Mouse (Mus musculus): ENCODE measurements at regions not wholly inside any gene's neighbourhood (a gene's known extent, or its start where the extent isn't known, plus 50 kb on each side); places are given as distances from the start of the nearest gene placed in this dataset.
"Not testable (repeated sequence)": the region's sequence is repeated elsewhere in the genome, so short reads cannot be mapped to it uniquely, and the experiment has no call there.

DNA sequence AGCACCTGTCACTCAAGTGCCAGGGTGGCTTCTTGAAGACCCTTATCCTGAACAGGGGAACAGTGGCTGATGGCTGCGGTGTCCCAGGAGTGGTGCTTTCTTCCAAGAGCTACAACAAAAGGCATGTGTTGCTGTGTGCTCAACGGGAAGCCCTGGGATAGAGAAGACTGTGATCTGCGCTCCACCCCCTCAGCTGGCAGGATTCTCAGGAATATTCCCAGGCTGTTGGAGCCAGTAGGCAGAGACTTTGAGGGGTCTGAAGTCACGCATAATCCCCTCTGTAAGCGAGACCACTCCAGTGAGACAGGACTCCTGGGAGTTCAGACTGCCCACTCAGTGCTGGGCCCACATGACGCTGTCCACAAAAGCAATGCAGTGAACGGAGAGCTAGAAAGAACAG is 202.4 kb downstream of the Plxna1 start:
- DNase-seq: no peak

- no peak for DNase-seq
Observed at GRCm38 (mm10) chr6:89161746-89162145, 200.7 kb downstream of the Plxna1 start.

DNA sequence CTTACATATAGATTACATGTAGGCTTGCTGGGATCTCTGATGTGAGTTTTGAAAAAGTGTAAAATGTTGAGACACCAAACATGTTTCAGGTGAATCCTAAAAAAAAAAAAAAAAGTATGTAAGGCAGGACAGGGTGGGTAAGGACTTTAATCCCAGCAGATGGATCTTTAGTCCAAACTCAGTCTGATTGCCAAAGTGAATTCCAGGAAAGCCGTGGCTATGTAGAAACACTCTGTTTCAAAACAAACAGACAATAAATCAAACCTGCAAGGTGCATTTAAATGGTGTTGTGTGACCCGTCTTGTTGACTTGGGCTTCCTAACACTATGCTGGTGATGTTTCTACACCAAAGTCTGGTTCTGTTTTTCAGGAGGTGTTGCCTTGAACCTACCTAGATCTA is 192.9 kb downstream of the Plxna1 start:
- no peak for DNase-seq

GRCm38 (mm10) chr6:89184920-89185319 is 177.5 kb downstream of the Plxna1 start:
- not testable (repeated sequence) for DNase-seq

GRCm38 (mm10) chr6:89200514-89201284 is 161.7 kb downstream of the Plxna1 start:
- DNase-seq: not testable (repeated sequence)

DNA sequence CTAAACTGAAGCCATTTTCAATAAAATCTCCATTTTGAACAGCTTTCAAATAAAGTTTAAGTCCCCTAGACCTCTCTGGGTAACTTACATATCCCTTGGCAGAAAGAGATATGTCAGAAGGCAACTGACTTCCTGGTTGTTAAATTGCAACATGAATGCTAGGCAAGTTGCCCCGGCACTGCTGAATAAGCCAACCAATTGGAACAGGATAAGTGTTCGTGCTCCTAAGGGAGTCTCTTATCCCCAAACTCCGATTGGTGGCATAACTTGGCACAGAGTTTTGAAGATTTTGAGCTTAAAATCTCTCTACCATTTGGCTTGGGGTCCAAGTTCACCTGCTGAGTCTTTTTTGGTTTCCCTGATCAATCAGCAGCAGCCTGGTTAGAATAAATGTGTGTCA is 147.4 kb downstream of the Plxna1 start:
- no peak for DNase-seq

DNA sequence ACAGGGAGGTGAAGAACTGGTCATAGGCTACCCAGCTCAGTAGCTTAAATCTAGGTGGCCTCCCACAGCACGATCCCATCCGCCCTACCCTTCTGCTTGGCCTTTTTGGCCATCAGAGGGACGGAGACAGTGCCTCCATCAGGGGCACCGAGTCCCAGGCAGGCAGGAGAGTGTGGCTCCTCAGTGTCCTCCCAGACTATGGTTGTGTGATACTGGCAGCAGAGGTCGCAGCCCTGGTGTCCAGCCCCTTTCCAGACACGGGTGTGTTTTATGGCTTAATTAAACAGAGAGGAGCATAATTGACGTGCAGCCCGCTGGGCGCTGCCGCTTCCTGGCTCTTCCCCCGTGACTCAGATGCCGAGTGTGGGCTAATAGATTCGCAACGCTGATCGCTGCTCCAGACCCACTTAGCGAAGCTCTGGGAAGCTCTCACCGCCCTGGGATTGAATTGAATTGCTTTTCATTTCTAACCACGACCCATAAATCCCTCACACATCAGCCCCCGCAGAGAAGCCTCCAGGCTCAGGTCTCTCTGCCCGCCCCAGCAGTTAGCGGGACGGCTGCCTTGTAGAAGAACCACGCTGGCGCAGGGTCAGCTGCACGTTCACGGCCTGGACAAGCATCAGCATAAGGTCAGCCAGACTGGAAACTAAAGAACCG is 126.9 kb downstream of the Plxna1 start:
- no peak for DNase-seq

DNA sequence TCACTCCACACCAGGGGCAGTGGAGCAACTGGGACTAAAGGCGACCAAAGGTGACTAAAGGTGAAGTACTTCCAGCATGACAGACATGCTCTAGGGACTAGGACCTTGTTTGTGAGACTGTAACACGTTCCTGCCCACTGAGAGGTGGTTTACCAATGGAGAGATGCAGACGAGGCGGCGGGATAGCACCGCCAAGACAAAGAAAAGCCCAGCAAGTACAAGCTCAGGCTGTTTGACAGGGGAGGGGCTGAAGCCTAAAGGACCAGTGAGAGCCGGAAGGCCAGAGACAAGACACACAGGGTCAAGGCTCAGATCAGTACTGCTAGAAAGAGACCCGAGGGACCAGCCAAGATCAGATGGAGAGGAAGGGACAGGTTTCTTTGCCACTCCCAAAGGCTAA is 126.2 kb downstream of the Plxna1 start:
- DNase-seq: peak; percentile 32

DNA sequence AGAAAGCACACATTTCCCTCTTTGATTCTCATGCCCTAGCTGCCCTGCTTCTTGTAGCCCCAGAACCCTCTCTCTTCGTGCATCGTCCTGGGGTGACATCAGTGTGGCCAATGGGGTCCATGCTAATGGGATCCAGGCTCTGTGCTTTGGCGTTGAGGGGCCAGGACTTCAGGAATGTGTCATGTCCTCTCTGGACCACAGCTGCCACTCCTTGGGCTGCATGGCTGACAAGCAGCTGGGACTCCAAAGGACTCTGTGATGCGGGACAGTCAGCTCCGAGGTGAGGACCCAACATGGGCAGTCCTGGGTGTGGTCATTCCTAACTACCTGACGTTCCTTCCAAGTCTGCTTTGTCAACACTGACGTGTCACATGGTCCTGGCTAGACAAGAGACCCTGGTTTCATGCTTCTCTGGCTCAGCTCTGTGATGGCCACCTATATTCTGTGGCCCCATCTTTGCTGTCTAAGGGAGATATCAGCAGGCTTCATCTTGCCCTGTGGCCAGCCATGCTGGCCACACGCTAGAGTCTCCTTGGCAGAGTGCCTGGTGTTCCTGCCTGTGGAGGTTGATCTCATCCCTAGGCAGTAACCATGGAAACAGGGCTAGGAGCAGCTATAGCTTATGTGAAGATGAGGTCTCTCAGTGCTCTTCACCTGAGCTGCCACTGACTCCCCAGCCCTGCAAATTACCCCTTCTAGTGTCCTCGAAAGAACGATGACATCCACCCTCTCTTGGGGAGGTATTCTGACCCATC is 125.4 kb downstream of the Plxna1 start:
- DNase-seq: peak; percentile 91

GRCm38 (mm10) chr6:89238871-89239270 is 123.5 kb downstream of the Plxna1 start:
- peak; percentile 48 for DNase-seq

DNA sequence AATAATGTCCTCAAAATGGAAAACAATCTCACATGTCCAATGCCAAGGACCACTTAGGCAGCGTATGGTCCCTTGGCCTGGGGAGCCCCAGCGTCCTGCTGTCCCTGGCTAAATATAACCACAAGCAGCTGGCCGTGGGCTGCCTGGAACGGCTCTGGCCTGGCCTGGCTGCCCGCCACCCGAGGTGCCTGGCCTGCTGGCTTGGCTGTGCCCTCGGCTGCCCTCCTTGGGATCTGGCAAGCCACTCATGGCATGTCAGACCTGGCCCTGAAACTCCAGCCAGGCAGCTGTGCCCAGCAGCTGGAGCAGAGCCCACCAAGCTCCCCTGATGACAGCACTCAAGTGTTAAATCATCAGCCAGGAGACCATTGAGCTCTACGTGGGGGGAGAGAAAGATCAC is 122.9 kb downstream of the Plxna1 start:
- peak; percentile 96 for DNase-seq

DNA sequence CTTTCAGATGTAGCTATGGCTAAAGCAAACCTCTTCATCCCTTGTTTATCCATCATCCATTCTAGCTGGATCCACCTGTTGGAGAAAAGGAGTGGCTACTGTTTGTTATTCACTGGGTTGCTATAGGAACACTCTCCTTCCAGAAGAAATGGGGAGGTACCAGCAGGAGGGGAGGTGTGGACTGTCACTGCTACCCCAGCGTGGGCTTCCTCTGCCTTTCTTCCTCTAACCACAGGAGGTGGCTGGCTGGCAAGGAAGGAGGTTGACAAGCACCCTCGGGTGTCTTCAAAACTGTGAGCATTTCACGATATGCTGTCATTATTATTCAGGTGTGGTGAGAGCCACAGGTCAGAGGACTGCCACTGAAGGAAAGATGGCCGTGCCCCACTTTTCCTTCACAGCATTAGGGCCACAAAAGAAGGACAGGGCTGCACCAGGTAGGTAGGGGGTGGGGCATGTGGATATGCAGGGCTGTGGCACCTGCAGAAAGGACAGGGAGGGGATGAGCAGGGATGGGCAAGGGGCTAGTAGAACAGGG is 122.2 kb downstream of the Plxna1 start:
- DNase-seq: peak; percentile 42

DNA sequence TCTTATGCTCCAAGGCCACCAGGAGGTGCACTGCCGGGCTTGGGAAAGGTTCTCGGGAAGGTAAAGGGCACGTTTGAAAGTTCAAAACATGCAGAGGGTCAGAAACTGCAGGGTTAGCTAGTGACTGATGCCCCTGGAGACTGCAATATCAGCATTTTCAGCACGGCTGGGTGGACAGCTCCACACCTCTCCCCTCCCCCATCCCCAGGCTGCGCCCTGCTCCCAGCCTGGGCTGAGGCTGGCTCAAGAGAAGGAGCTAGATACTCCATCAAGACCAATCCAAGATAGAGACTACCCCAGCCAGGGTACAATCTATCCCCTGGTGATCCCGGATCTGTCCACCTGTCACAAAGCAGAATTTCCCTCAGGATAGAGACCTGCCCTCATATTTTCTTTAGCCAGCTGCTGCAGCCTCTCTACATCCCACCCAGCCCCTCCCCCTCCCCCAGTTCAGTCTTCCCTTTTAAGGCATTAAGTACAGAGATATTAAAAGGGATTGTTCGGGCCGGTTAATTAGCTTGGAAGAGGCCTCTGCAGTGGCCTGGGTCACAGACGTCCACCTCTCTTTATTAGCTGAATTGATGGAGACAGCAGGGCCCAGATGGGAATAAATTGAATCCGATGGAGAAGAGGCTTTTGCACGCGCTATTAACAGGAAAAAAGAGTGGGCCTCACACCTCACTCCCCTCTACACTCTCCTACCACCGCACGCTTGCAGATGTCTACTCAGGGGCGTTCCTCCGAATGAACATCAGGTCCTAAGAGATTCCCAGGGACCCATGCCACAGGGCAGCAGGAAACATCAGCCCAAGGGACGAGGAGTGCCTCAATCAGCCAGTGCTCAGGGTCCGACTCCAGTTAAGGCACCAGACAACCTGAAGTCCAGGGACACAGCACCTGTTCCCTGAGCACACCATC is 119.8 kb downstream of the Plxna1 start:
- no peak for DNase-seq

DNA sequence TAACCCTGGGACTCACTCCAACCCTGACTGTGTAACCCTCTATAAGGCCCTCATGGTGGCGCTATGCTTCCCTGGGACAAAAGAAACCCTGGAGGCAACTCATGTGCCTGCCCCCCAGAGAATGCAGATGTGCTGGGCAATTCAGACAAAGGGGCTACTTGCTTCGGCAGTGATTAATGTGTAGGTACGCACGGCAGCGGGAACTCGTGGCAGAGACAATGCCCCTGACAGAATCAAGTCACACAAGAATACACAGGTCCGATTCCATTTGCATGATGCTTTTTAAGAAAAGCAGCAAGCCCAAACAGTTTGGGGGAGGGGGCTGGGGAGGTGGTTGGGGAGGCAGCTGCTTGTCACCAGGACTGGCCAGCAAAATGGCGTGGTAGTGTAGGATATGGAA is 116.9 kb downstream of the Plxna1 start:
- no peak for DNase-seq

DNA sequence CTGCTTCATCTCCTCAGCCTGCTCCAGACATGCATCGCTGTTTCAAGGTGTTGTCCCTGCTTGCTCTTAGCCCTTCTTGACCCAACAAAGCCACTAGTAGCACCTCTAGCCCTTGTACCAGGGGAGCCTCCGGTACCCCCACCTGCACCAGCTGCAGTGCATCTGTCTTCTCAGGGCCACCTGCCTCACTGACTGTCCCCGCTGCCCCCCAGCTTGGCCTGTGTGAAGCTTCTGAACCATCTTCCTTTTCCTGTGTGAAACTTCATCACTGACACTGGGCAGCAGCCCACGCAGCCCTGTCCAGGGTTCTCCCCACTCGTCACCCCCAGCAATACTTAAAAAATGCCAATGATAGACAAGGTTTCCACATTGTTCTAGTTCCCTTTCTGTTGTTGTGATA is 116.2 kb downstream of the Plxna1 start:
- DNase-seq: no peak

DNA sequence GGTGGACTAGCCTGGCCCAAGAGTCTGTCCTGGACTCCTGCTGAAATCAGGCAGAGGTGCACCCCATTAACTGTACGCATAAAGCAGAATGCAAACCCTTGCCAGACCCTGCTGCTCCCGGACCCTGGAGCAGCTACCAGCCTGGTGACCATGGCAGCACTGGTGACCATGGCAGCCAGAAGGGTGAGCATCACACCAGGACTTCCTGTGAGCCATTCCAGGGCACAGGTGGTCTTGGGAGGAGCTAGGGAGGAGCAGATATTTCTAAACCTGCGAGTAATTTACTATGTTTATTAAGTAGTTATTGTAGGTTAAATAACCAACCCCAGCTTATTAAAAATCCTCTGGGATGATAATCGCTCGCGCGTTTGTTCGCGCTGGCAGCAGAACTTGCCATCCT is 113.8 kb downstream of the Plxna1 start:
- no peak for DNase-seq

DNA sequence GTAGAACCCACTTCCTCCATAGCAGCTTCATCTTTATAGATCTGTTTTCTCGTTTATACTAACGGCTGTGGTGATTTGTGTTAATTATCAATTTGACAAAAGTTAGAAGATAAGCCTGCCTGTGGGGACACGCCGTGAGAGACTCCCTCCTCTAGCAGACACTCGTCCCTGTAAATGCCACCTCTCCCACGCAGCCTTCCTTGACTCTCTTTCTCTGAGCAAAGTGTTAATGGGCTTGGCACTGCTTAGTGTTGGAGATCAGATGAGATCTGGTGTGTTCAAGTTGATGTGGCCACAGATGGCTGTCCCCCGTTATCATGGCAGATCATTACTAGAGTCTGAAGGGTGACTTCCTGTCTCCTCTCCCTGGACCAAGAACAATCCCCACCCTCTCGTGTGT is 113.1 kb downstream of the Plxna1 start:
- DNase-seq: no peak

GRCm38 (mm10) chr6:89251641-89252040 is 110.8 kb downstream of the Plxna1 start:
- DNase-seq: no peak

- DNase-seq: no peak
Observed at GRCm38 (mm10) chr6:89256022-89256421, 106.4 kb downstream of the Plxna1 start.

GRCm38 (mm10) chr6:89256630-89257292 is 105.7 kb downstream of the Plxna1 start:
- DNase-seq: no peak

DNA sequence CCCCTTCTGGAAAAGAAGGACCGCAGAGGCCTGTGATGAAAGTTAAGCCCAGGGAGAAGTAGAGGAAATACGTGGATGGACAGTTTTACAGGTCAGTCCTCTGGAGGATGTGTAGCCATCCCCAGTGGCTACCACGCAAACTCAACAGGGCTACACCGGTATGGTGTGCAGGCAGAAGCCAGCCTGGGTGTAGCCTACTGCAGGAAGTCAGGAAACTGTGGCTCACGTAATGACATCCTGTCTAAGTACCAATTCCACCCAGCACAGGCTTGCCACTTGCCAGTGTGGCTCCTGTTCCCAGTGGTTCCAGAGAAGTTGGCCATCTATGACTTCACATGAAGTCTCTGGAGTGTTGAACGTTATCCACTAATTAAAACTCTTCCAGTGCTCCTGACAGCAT is 105.0 kb downstream of the Plxna1 start:
- DNase-seq: no peak

- DNase-seq: no peak
Observed at GRCm38 (mm10) chr6:89258140-89258539, 104.3 kb downstream of the Plxna1 start.

Data from cerebellum, adult 11-12 months (tissue).